Mouse (Mus musculus): ENCODE results near the gene Lpcat3. TPM values are rescaled to one million over a fixed set of nuclear protein-coding genes. Genes with fewer than 3 reads are reported as not detected.
A peak's percentile ranks its signal among the peaks of the same experiment; 100 is the strongest.
"Not testable (repeated sequence)": the region's sequence is repeated elsewhere in the genome, so short reads cannot be mapped to it uniquely, and the experiment has no call there.

Lpcat3 gene
- polyA plus RNA-seq, 1 experiment from 2014 or later = 45.7 TPM

DNA sequence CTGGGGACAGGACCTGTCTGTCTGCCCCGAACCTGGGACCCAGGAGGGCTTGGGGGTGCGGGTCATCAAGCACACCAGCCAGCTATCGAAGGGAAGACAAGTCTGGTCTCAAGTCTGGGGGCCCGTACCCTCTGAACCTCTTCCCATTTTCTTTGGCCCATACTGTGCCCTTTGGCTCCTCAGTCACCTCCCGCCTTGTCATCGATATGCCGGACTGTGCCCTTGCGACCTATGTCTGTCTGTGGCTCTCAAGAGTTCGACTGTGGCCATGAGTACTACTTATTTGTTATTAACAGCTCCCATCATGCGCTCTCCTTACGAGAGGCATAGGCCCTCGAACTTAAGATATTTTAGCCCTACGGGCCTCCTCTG, 583 bp downstream of the Lpcat3 start:
- Histone ChIP-seq H3K36me3 (no peaks in the 10 kb centered on the region), H3K27ac (peak overlapping the region; percentile 84), H3K9me3 (replicated peaks) (no peaks in the 10 kb centered on the region), H3K27me3 (ENCODE audit: low read depth, poor library complexity, severe bottlenecking) (no peaks in the 10 kb centered on the region), H3K4me3 (peak overlapping the region; percentile 72), H3K4me1 (peaks cover 10% of the 10 kb centered on the region)
- 17% methylated on average over 13 of the region's 13 CpGs for WGBS
- DNase-seq (ENCODE audit: low spot score) = no peak

DNA sequence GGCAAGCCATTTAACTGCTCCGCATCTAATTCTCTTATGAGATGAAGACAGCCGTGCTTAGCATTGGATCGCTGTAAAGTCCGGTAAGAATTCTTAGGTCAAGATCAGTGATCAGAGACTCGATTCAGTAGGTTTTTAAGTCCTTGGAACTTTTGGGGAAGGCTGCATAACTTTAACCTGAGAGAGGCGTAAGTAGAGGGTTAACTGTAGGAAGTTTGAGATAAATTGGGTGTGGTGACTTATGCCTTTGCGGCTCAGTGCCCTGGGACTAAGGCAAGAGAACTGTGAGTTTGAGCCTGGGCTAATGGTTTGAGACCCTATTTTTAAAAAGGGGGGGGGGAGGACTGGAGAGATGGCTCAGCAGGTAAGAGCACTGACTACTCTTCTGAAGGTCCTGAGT, 1.4 kb downstream of the Lpcat3 start:
- no peak overlapping the region for H3K27ac ChIP-seq
- no peak for DNase-seq (ENCODE audit: low spot score)
- WGBS = 89% methylated on average over 7 of the region's 7 CpGs
- peaks cover 10% of the 10 kb centered on the region for H3K4me1 ChIP-seq
- H3K36me3 ChIP-seq = no peaks in the 10 kb centered on the region
- H3K4me3 ChIP-seq = no peak overlapping the region
- H3K27me3 ChIP-seq (ENCODE audit: low read depth, poor library complexity, severe bottlenecking) = no peaks in the 10 kb centered on the region
- no peaks in the 10 kb centered on the region for H3K9me3 ChIP-seq (replicated peaks)

DNA sequence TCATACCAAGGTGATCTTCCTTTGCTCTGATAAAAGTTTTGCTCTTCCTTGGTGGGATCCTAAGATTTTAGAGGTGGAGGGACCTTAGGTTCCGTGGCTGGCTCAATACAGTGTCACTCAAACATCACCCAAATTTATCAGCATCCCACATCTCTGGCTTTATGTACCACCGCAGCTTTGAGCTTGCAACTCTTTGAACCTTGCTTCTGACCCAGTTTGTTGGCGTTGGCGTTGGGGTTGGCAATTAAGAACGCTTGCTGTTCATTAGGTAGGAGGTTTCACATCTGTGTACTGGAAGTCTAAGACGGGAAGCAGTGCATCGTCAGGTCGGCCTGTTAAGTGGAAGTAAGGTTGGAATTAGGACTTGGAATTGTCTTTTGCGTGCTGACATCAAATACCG, 2.2 kb downstream of the Lpcat3 start:
- Histone ChIP-seq H3K27ac (no peak overlapping the region), H3K4me1 (peaks cover 10% of the 10 kb centered on the region), H3K36me3 (no peaks in the 10 kb centered on the region), H3K9me3 (replicated peaks) (no peaks in the 10 kb centered on the region), H3K4me3 (no peak overlapping the region), H3K27me3 (ENCODE audit: low read depth, poor library complexity, severe bottlenecking) (no peaks in the 10 kb centered on the region)
- DNase-seq (ENCODE audit: low spot score) = no peak
- 92% methylated on average over 10 of the region's 10 CpGs for WGBS

DNA sequence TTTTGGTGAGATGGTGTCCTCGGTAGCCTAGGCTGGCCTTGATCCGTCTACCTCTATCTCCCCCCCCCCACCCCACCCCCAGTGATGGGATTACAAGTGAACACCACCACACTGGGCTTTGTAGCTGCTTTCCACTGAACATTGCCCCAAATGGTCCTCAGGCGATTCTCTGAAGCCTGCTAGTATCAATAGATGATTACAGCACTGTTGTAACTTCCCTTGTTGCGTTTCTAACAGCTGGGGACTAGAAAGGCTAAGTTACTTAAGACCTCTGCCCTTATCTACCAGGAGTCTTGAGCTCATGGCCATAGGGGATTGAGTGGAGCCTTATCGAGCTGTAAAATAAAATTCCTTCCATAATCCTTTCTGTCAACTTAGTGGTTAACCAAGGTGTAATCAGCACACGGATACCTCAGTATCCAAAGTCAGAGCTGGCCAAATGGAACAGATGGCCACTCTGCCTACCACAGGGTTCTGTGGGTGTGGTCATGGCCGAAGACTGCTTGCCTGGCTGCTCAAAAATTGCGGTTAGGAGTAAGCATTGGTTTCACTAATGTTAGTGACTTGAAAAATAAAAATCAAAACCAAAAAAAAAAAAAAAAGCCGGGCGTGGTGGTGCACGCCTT, 6.5 kb downstream of the Lpcat3 start:
- H3K27ac ChIP-seq = no peak overlapping the region
- DNase-seq (ENCODE audit: low spot score) = no peak
- H3K27me3 ChIP-seq (ENCODE audit: low read depth, poor library complexity, severe bottlenecking) = no peaks in the 10 kb centered on the region
- H3K4me3 ChIP-seq = no peak overlapping the region
- peaks cover 4% of the 10 kb centered on the region; the same call in 1 of the 2 replicates for H3K36me3 ChIP-seq
- H3K9me3 ChIP-seq (replicated peaks) = no peaks in the 10 kb centered on the region
- WGBS = 88% methylated on average over 11 of the region's 11 CpGs
- H3K4me1 ChIP-seq = peaks cover 7% of the 10 kb centered on the region

DNA sequence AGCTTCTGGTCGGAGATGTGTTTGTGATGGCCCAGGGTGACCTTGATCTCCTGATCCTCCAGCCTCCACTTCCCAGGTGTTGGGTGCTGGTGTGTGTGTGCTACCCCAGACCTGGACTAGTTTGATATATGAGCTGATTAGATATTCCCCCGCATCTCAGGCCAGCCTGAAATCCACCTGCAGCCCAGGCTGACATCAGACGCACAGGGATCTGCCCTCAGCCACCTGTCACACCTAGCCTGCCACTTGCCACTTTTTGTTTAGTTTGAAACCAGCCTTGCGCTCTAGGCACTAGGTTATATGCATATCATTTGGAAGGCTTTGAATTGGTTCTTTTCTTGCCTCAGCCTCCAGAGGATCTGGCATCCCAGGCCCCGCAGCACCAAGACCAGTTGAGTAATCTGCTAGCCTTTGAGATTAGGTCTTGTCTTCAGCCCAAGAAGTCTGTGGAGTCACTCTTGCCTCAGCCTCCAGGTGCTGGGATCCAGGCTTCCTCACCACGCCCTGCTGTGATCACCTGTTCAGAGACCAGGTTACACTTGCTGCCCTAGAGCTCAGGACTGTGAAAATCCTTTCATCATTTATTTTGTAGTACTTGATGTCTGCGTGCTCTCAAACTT, 7.6 kb downstream of the Lpcat3 start:
- H3K9me3 ChIP-seq (replicated peaks) = no peaks in the 10 kb centered on the region
- no peak overlapping the region for H3K4me3 ChIP-seq
- WGBS = 95% methylated on average over 7 of the region's 7 CpGs
- H3K27me3 ChIP-seq (ENCODE audit: low read depth, poor library complexity, severe bottlenecking) = no peaks in the 10 kb centered on the region
- no peak for DNase-seq (ENCODE audit: low spot score)
- peaks cover 7% of the 10 kb centered on the region for H3K4me1 ChIP-seq
- H3K27ac ChIP-seq = no peak overlapping the region
- H3K36me3 ChIP-seq = peaks cover 8% of the 10 kb centered on the region; the same call in 1 of the 2 replicates

DNA sequence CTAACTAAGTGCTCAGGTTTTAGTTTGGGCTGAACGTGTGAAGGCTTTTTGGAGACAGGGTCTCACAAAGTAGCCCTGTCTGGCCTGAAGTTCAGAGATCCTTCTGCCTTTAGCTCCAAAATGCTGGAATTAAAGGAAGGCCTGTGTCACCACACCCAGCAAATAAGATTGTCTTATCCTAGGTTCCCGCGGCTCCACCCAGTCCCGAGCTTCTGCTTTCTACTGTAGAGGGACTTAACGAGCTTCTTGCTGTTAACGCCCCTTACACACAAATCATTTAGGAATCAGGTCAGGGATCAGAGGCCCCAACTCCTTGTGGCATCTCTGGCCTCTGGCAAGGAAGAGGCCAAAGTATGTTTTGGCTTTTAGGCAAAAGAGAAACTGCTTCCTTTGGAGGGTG, 9.3 kb downstream of the Lpcat3 start:
- no peaks in the 10 kb centered on the region for H3K9me3 ChIP-seq (replicated peaks)
- WGBS = 47% methylated on average over 6 of the region's 6 CpGs
- DNase-seq (ENCODE audit: low spot score) = no peak
- no peak overlapping the region for H3K4me3 ChIP-seq
- no peaks in the 10 kb centered on the region for H3K27me3 ChIP-seq (ENCODE audit: low read depth, poor library complexity, severe bottlenecking)
- H3K27ac ChIP-seq = no peak overlapping the region
- H3K4me1 ChIP-seq = peaks cover 7% of the 10 kb centered on the region
- H3K36me3 ChIP-seq = peaks cover 8% of the 10 kb centered on the region; the same call in 1 of the 2 replicates

DNA sequence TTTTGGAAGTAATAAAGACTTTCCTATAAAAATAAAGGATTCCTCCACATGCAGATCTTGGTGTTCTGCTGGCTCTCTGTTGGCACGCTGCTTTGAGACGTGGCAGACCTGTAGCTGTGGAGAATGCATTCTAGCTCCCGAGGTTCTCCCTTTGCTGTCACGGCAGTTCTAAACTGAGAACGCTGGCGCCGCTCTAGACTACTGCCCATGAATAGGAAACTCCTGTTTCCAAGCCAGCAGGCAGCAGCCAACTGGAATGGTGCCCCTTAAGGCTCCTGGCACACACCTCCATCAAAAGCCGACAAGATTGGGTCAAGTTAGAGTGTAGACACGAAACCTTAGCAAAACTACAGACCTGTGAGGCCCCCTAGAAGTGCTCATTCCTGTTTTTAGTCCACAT, 10.8 kb downstream of the Lpcat3 start:
- Histone ChIP-seq H3K4me3 (no peak overlapping the region), H3K9me3 (replicated peaks) (no peaks in the 10 kb centered on the region), H3K27ac (no peak overlapping the region), H3K27me3 (ENCODE audit: low read depth, poor library complexity, severe bottlenecking) (no peaks in the 10 kb centered on the region), H3K4me1 (peaks cover 7% of the 10 kb centered on the region), H3K36me3 (peaks cover 8% of the 10 kb centered on the region; the same call in 1 of the 2 replicates)
- 92% methylated on average over 9 of the region's 9 CpGs for WGBS
- DNase-seq (ENCODE audit: low spot score) = no peak

DNA sequence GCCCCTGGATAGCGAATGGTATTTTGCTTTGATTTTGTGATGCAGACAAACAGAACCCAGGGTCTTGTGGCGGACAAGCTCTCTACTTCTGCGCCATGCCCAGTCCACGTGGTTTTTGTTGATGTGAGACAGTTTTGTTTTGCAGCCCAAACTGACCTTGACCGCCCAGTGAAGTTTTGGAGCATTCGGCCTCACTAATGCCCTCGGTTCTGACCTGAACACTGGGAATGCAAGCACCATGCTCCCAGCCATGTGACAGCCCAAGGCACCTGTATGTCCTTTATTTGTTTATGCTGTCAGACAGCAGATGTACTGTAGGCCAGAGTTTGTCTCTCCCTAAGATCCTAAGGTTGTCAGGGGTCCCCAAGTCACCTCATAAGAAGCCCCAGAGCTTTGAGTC, 11.8 kb downstream of the Lpcat3 start:
- H3K4me1 ChIP-seq = peaks cover 7% of the 10 kb centered on the region
- no peak overlapping the region for H3K27ac ChIP-seq
- no peak for DNase-seq (ENCODE audit: low spot score)
- H3K9me3 ChIP-seq (replicated peaks) = no peaks in the 10 kb centered on the region
- peaks cover 8% of the 10 kb centered on the region; the same call in 1 of the 2 replicates for H3K36me3 ChIP-seq
- 92% methylated on average over 7 of the region's 7 CpGs for WGBS
- no peak overlapping the region for H3K4me3 ChIP-seq
- H3K27me3 ChIP-seq (ENCODE audit: low read depth, poor library complexity, severe bottlenecking) = no peaks in the 10 kb centered on the region

DNA sequence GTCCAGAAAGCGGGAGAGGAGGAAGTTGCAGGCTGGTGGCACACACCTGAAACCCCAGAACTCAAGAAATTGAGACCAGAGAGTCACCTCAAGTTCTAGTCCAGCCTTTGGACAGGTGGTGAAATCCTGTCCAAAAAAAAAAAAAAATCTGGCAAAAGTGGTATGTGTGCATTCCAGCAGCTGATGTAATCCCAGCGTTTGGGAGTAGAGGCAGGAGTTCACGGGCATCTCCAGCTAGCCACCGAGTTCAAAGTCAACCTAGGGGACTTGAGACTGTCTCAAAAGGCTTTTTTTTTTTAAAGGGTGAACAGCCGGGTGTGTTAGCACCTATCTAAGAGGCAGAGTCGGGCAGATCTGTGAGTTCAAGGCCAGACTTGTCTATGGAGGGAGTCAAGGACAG, 13.3 kb downstream of the Lpcat3 start:
- Histone ChIP-seq H3K9me3 (replicated peaks) (no peaks in the 10 kb centered on the region), H3K27me3 (ENCODE audit: low read depth, poor library complexity, severe bottlenecking) (no peaks in the 10 kb centered on the region), H3K4me1 (peaks cover 7% of the 10 kb centered on the region), H3K4me3 (no peak overlapping the region), H3K27ac (no peak overlapping the region), H3K36me3 (peaks cover 8% of the 10 kb centered on the region; the same call in 1 of the 2 replicates)
- WGBS = 85% methylated on average over 6 of the region's 6 CpGs
- DNase-seq (ENCODE audit: low spot score) = no peak

DNA sequence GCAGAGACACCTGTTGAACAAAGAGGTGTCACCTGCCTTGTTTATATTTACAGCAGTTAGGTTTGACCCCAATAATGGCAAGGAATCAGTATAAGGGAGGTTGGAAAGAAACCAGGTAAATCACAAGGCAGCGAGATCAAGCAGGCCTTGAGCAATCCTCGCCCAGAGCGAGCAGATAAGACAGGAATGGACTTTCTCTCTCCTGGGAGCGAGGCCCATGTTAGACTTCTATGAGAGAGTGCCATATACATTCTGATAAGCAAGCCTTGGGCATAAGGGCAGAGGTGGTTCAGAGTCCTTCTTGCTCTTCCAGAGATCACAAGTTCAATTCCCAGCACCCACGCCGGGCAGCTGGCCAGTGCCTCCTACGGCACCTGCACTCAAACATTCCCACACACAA, 15.9 kb downstream of the Lpcat3 start:
- DNase-seq (ENCODE audit: low spot score) = no peak
- Histone ChIP-seq H3K9me3 (replicated peaks) (no peaks in the 10 kb centered on the region), H3K27me3 (ENCODE audit: low read depth, poor library complexity, severe bottlenecking) (no peaks in the 10 kb centered on the region), H3K36me3 (peaks cover 8% of the 10 kb centered on the region; the same call in 1 of the 2 replicates), H3K4me1 (no peaks in the 10 kb centered on the region), H3K4me3 (no peak overlapping the region), H3K27ac (no peak overlapping the region)
- WGBS = 93% methylated on average over 7 of the region's 7 CpGs

DNA sequence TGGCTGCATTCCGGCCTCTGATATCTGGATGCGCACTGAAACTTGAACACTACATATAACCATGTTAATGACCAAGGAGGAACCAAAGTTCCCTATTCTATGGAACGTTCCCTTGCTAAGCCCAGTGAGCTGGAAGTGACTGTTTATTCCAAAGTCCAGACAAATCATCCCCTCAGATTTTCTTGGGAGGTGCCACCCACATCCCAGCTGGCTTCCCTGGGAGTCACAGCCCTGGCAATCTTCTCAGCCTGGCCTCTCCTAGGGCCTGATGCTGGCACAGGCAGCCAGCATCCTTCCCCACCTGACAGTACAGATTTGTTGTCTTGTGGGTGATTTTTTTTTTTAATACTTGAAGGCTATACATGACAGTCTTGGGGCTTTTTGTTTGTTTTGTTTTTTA, 16.7 kb downstream of the Lpcat3 start:
- Histone ChIP-seq H3K36me3 (peaks cover 3% of the 10 kb centered on the region; the same call in 1 of the 2 replicates), H3K27ac (no peak overlapping the region), H3K27me3 (ENCODE audit: low read depth, poor library complexity, severe bottlenecking) (no peaks in the 10 kb centered on the region), H3K9me3 (replicated peaks) (no peaks in the 10 kb centered on the region), H3K4me1 (no peaks in the 10 kb centered on the region), H3K4me3 (no peak overlapping the region)
- WGBS = 90% methylated on average over 3 of the region's 3 CpGs
- no peak for DNase-seq (ENCODE audit: low spot score)

DNA sequence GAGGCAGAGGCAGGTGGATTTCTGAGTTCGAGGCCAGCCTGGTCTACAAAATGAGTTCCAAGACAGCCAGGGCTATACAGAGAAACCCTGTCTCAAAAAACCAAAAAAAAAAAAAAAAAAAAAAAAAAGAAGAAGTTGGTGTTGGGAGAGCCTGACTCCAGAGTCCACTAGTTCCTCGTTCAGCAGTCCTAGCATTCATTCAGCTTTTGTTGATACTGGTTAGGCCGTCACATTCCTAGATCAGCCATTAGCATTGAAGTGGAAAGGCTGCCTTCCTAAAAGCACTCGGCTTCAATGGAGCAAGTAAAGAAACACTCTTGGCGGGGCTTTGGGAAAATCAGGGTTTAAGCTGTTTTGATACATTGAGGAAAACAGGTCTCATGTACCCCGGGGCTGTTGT, 19.5 kb downstream of the Lpcat3 start:
- not testable (repeated sequence) for H3K9me3 ChIP-seq (replicated peaks); H3K27ac ChIP-seq; H3K4me1 ChIP-seq; DNase-seq (ENCODE audit: low spot score); H3K27me3 ChIP-seq (ENCODE audit: low read depth, poor library complexity, severe bottlenecking); H3K36me3 ChIP-seq; H3K4me3 ChIP-seq
- WGBS = 91% methylated on average over 6 of the region's 6 CpGs

DNA sequence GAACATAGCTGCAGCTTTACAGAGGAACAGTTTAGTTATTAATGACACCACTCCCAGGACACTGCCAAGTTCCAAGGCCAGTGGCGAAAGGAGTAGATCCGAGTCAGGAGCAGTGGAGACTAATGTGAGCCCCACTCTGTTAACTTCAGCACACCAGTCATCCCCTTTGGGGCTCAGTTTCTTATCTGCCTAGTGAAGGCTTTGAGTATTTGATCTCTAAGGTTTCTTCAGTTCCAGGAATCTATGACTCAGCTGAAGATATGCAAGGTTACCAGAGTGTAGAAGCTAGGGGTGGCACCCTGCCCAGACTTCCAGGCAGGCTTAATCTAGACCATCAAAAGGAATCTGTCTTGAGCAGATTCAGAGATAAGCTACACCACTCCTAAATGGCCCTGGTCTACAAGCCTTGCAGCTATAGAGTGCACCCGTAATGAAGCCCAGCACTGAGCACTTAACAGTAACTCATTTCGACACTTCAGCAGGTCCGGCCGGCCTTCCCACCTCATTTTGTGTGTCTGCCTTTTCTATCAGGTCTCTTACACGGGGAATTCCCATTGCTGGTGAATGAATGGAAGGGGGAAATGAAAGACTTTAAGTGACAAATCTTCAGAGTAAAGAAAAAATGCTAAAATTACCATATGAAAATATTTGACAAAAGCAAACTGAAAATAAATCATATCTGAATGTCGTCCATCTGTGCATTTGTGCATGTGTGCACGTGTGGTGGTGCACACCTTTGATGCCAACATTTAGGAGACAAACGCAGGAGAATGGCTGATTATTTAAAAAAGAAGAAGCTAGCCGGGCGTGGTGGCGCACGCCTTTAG, 21.0 kb downstream of the Lpcat3 start:
- no peaks in the 10 kb centered on the region for H3K36me3 ChIP-seq
- no peaks in the 10 kb centered on the region for H3K4me1 ChIP-seq
- no peak overlapping the region for H3K4me3 ChIP-seq
- H3K27me3 ChIP-seq (ENCODE audit: low read depth, poor library complexity, severe bottlenecking) = no peaks in the 10 kb centered on the region
- DNase-seq (ENCODE audit: low spot score) = no peak
- H3K9me3 ChIP-seq (replicated peaks) = no peaks in the 10 kb centered on the region
- H3K27ac ChIP-seq = no peak overlapping the region
- 75% methylated on average over 14 of the region's 14 CpGs for WGBS
